In genomic region chr12:109393326-109393725, GRCm38 (mm10) we compare ENCODE assay signal across 10 mouse cellular contexts. TPM values are rescaled to one million over a fixed set of nuclear protein-coding genes. Genes with fewer than 3 reads are reported as not detected.
DNase-seq lines count a peak whose midpoint lies in the region; ATAC-seq and TF ChIP-seq lines count a peak whose summit lies in the region.
"Had no signal": no experiment of that assay in that cellular context is flagged by ENCODE, and none has a peak within 500 bp of the region (broad histone marks: within the 10 kb centered on the region; RNA-seq: fewer than 3 reads in every experiment).

No protein-coding gene starts in this region.

- no peak overlapping the region for H3K27ac ChIP-seq in kidney, embryonic 15.5 days
- H3K27ac ChIP-seq in embryonic facial prominence, embryonic 15.5 days (replicated peaks), result no peak overlapping the region
- no peak overlapping the region for H3K27ac ChIP-seq in intestine, embryonic 15.5 days
- H3K27ac ChIP-seq in midbrain, postnatal 0 days (ENCODE audit: low read depth, low read length), result peak overlapping the region; percentile 32
- H3K27ac ChIP-seq: layer of hippocampus, adult 2 months had no signal

- no peak overlapping the region for H3K9ac ChIP-seq in kidney, embryonic 15.5 days
- H3K9ac ChIP-seq in embryonic facial prominence, embryonic 15.5 days, result no peak overlapping the region
- no peak overlapping the region for H3K9ac ChIP-seq in intestine, embryonic 15.5 days
- no peak overlapping the region for H3K9ac ChIP-seq in midbrain, postnatal 0 days (replicated peaks; ENCODE audit: low read length, poor library complexity, severe bottlenecking)

- TF ChIP-seq CTCF in midbrain, postnatal 0 days (IDR thresholded peaks at IDR 0.05), result no peak

- H3K4me1 ChIP-seq in kidney, embryonic 15.5 days, result peaks cover 25% of the 10 kb centered on the region
- H3K4me1 ChIP-seq in embryonic facial prominence, embryonic 15.5 days, result peaks cover 30% of the 10 kb centered on the region
- peaks cover 29% of the 10 kb centered on the region for H3K4me1 ChIP-seq in intestine, embryonic 15.5 days (replicated peaks)
- H3K4me1 ChIP-seq in midbrain, postnatal 0 days (ENCODE audit: insufficient read depth, low read length), result peaks cover 14% of the 10 kb centered on the region; the same call in 1 of the 2 replicates

- peak overlapping the region; percentile 42 for H3K4me2 ChIP-seq in kidney, embryonic 15.5 days
- peak overlapping the region; percentile 30 for H3K4me2 ChIP-seq in embryonic facial prominence, embryonic 15.5 days (replicated peaks)
- 0 out of 2 replicates have a peak overlapping the region, but pooled peaks have one; percentile 34 for H3K4me2 ChIP-seq in intestine, embryonic 15.5 days (replicated peaks)
- H3K4me2 ChIP-seq in midbrain, postnatal 0 days (ENCODE audit: low read depth, low read length, poor library complexity, severe bottlenecking), result peak overlapping the region; percentile 12; the same call in 1 of the 2 replicates

- ATAC-seq in kidney, embryonic 15.5 days (replicated peaks; ENCODE audit: low FRiP score), result no peak
- ATAC-seq in embryonic facial prominence, embryonic 15.5 days (ENCODE audit: insufficient number of reproducible peaks, low FRiP score, low TSS enrichment, low read depth), result no peak
- ATAC-seq in intestine, embryonic 15.5 days, result no peak
- ATAC-seq in midbrain, postnatal 0 days (ENCODE audit: low FRiP score), result no peak

- no peak for DNase-seq in kidney, adult 8-10 months
- DNase-seq in midbrain, postnatal 0 days (ENCODE audit: low spot score), result no peak
- no peak for DNase-seq in urinary bladder, postnatal 14 days (ENCODE audit: low spot score)
- no peak for DNase-seq in right cerebral cortex, adult 18-20 months
- DNase-seq in gastrocnemius, postnatal 4 days (ENCODE audit: low spot score in 2 of 2), result no peak

- no peak overlapping the region for H3K4me3 ChIP-seq in kidney, embryonic 15.5 days (replicated peaks)
- no peak overlapping the region for H3K4me3 ChIP-seq in embryonic facial prominence, embryonic 15.5 days (replicated peaks)
- no peak overlapping the region for H3K4me3 ChIP-seq in intestine, embryonic 15.5 days (replicated peaks)
- no peak overlapping the region for H3K4me3 ChIP-seq in midbrain, postnatal 0 days (ENCODE audit: low read depth, low read length)
- H3K4me3 ChIP-seq: layer of hippocampus, adult 2 months had no signal

- peaks cover 20% of the 10 kb centered on the region for H3K27me3 ChIP-seq in kidney, embryonic 15.5 days
- peaks cover 4% of the 10 kb centered on the region for H3K27me3 ChIP-seq in embryonic facial prominence, embryonic 15.5 days
- H3K27me3 ChIP-seq in intestine, embryonic 15.5 days (replicated peaks), result peaks cover 4% of the 10 kb centered on the region; the same call in 1 of the 2 replicates
- no peaks in the 10 kb centered on the region for H3K27me3 ChIP-seq in midbrain, postnatal 0 days (ENCODE audit: insufficient read depth, low read length)
- H3K27me3 ChIP-seq: CH12.LX had no signal

- H3K36me3 ChIP-seq in kidney, embryonic 15.5 days, result no peaks in the 10 kb centered on the region
- H3K36me3 ChIP-seq in embryonic facial prominence, embryonic 15.5 days, result no peaks in the 10 kb centered on the region
- no peaks in the 10 kb centered on the region for H3K36me3 ChIP-seq in intestine, embryonic 15.5 days
- H3K36me3 ChIP-seq in midbrain, postnatal 0 days (ENCODE audit: insufficient read depth, low read length), result no peaks in the 10 kb centered on the region

- WGBS in kidney, embryonic 15.5 days, result 63% methylated on average over 8 of the region's 8 CpGs
- 43% methylated on average over 8 of the region's 8 CpGs for WGBS in embryonic facial prominence, embryonic 15.5 days
- WGBS in intestine, embryonic 15.5 days, result 58% methylated on average over 8 of the region's 8 CpGs
- 12% methylated on average over 8 of the region's 8 CpGs for WGBS in midbrain, postnatal 0 days

- no peaks in the 10 kb centered on the region for H3K9me3 ChIP-seq in kidney, embryonic 15.5 days (replicated peaks)
- no peaks in the 10 kb centered on the region for H3K9me3 ChIP-seq in embryonic facial prominence, embryonic 15.5 days (replicated peaks)
- no peaks in the 10 kb centered on the region for H3K9me3 ChIP-seq in intestine, embryonic 15.5 days
- no peaks in the 10 kb centered on the region for H3K9me3 ChIP-seq in midbrain, postnatal 0 days (ENCODE audit: low read length)

RNA-seq across cellular contexts. Expression of gene Dlk1, which starts 59.3 kb away (rescaled TPM):
- polyA plus RNA-seq in kidney, embryonic 15.5 days (2015; fragmentation: Nextera tagmentation; extraction: Ambion mirVana), result 116 and 182 TPM in 2 replicates
- 710 and 761 TPM in 2 replicates for polyA plus RNA-seq in embryonic facial prominence, embryonic 15.5 days (2015; fragmentation: Nextera tagmentation; extraction: Ambion mirVana)
- 364 and 395 TPM in 2 replicates for polyA plus RNA-seq in intestine, embryonic 15.5 days (2015; fragmentation: Nextera tagmentation; extraction: Ambion mirVana)
- 22.1 and 38.8 TPM in 2 replicates for total RNA-seq in midbrain, postnatal 0 days (2014; rRNA removed)
- polyA plus RNA-seq in midbrain, postnatal 0 days (2015; fragmentation: Nextera tagmentation; extraction: Ambion mirVana), result 41.4 and 47.5 TPM in 2 replicates
- 1,000 to 10,000 TPM; 4,057 to 4,187 TPM for total RNA-seq in gastrocnemius, postnatal 4 days (2021)
- total RNA-seq: CH12.LX had no signal
